Mouse (Mus musculus) limb, embryonic 15.5 days (tissue): ENCODE measurements around the gene Trib3. TPM values are rescaled to one million over a fixed set of nuclear protein-coding genes. Genes with fewer than 3 reads are reported as not detected.

Source experiments
- ATAC-seq: fragments of 200-750 bp; cut with Nextera tagmentation; 2 replicates; pipeline ENCODE4 v1.8.0; 2017; ENCODE audit warnings: low read depth, moderate TSS enrichment; ENCODE audit not compliant: insufficient number of reproducible peaks, low FRiP score, low TSS enrichment
- H3K27ac ChIP-seq: fragments of 300-500 bp; sonication (generic); 2 replicates; pipeline ENCODE4 v1.5.1; 2015; ENCODE audit warnings: moderate library complexity, mild to moderate bottlenecking, inconsistent platforms
- H3K27me3 ChIP-seq: fragments of 300-500 bp; sonication (generic); 2 replicates; pipeline ENCODE4 v1.6.1; 2015; ENCODE audit warnings: inconsistent platforms
- H3K36me3 ChIP-seq: fragments of 300-500 bp; sonication (generic); 2 replicates; pipeline ENCODE4 v1.6.1; 2015; ENCODE audit warnings: inconsistent platforms
- H3K4me1 ChIP-seq: fragments of 300-500 bp; sonication (generic); 2 replicates; pipeline ENCODE4 v1.6.1; 2015; ENCODE audit warnings: inconsistent platforms
- H3K4me2 ChIP-seq: fragments of 300-500 bp; sonication (generic); 2 replicates; pipeline ENCODE4 v1.6.1; 2015; ENCODE audit warnings: mild to moderate bottlenecking, inconsistent platforms
- H3K4me3 ChIP-seq: fragments of 300-500 bp; sonication (generic); 2 replicates; pipeline ENCODE4 v1.5.1; 2015; ENCODE audit warnings: mild to moderate bottlenecking, inconsistent platforms
- H3K9ac ChIP-seq: fragments of 300-500 bp; sonication (generic); 2 replicates; pipeline ENCODE4 v1.6.1; 2015; ENCODE audit warnings: inconsistent platforms
- H3K9me3 ChIP-seq: fragments of 300-500 bp; sonication (generic); 2 replicates; pipeline ENCODE4 v1.6.1; 2016; ENCODE audit warnings: inconsistent platforms
- WGBS: fragments of 180-500 bp; shearing (Covaris S2); methylation state at CpG from one replicate; pipeline ENCODE4 v1.1.7; 2015; 5-methylcytosine and 5-hydroxymethylcytosine counted together
- polyA plus RNA-seq: library from polyadenylated mRNA; unstranded; fragments of >200 nt; fragmentation: Nextera tagmentation; extraction: Ambion mirVana; gene quantifications from 2 replicates; pipeline ENCODE4 v1.2.1, GENCODE M21; 2015

Gene Trib3
- polyA plus RNA-seq, result 2.9 and 4.5 TPM in 2 replicates

- Histone ChIP-seq H3K9ac (peak within 1 kb of the TSS; percentile 51), H3K36me3 (no peaks in the 10 kb centered on the region), H3K27ac (peak within 1 kb of the TSS; percentile 51; the same call in 1 of the 2 replicates), H3K4me3 (peak within 1 kb of the TSS; percentile 54), H3K9me3 (no peaks in the 10 kb centered on the region), H3K4me1 (peaks cover 16% of the 10 kb centered on the region), H3K27me3 (no peaks in the 10 kb centered on the region), H3K4me2 (peak within 1 kb of the TSS; percentile 92)
- 0% methylated on average over 50 of the region's 52 CpGs for WGBS
- ATAC-seq, result peak; percentile 71
Observed at GRCm38 (mm10) chr2:152343329-152344213, at the start of gene Trib3. Trib3 (minus strand) TSS chr2:152344032.

GRCm38 (mm10) chr2:152393225-152394017 lies 49.6 kb upstream of the Trib3 start:
- Histone ChIP-seq H3K4me2 (no peak overlapping the region), H3K4me1 (peaks cover 26% of the 10 kb centered on the region), H3K36me3 (0 out of 2 replicates have a peak, but pooled peaks cover 2% of the 10 kb centered on the region), H3K9me3 (no peaks in the 10 kb centered on the region), H3K9ac (no peak overlapping the region), H3K4me3 (no peak overlapping the region), H3K27me3 (no peaks in the 10 kb centered on the region), H3K27ac (no peak overlapping the region)
- WGBS, result 45% methylated on average over 9 of the region's 9 CpGs
- no peak for ATAC-seq

GRCm38 (mm10) chr2:152392786-152393185 lies 49.0 kb upstream of the Trib3 start:
- Histone ChIP-seq H3K4me1 (peaks cover 23% of the 10 kb centered on the region), H3K4me2 (no peak overlapping the region), H3K36me3 (0 out of 2 replicates have a peak, but pooled peaks cover 2% of the 10 kb centered on the region), H3K4me3 (no peak overlapping the region), H3K9ac (no peak overlapping the region), H3K27ac (no peak overlapping the region), H3K9me3 (no peaks in the 10 kb centered on the region), H3K27me3 (no peaks in the 10 kb centered on the region)
- no peak for ATAC-seq
- WGBS, result 23% methylated on average over 3 of the region's 3 CpGs

GRCm38 (mm10) chr2:152384191-152384590 lies 40.4 kb upstream of the Trib3 start:
- H3K27ac ChIP-seq, result no peak overlapping the region
- WGBS, result 85% methylated on average over 4 of the region's 4 CpGs
- H3K27me3 ChIP-seq, result no peaks in the 10 kb centered on the region
- no peak overlapping the region for H3K9ac ChIP-seq
- no peaks in the 10 kb centered on the region for H3K9me3 ChIP-seq
- no peaks in the 10 kb centered on the region for H3K4me1 ChIP-seq
- no peak overlapping the region for H3K4me3 ChIP-seq
- no peak overlapping the region for H3K4me2 ChIP-seq
- no peaks in the 10 kb centered on the region for H3K36me3 ChIP-seq
- ATAC-seq, result no peak

- WGBS, result 1% methylated on average over 11 of the region's 16 CpGs
- Histone ChIP-seq H3K4me3 (peak within 1 kb of the TSS; percentile 16), H3K4me2 (peak within 1 kb of the TSS; percentile 32), H3K36me3 (no peaks in the 10 kb centered on the region), H3K9me3 (no peaks in the 10 kb centered on the region), H3K9ac (no peak within 1 kb of the TSS), H3K4me1 (peaks cover 14% of the 10 kb centered on the region), H3K27me3 (peaks cover 23% of the 10 kb centered on the region), H3K27ac (no peak within 1 kb of the TSS)
- ATAC-seq, result no peak
Observed at GRCm38 (mm10) chr2:152376345-152376741, 32.5 kb upstream of the Trib3 start, which contains the start of gene Nrsn2. Nrsn2 (minus strand) TSS chr2:152376638.

- Histone ChIP-seq H3K4me3 (0 out of 2 replicates have a peak overlapping the region, but pooled peaks have one; percentile 16), H3K9ac (no peak overlapping the region), H3K27ac (no peak overlapping the region), H3K4me2 (peak overlapping the region; percentile 32), H3K4me1 (peaks cover 14% of the 10 kb centered on the region), H3K9me3 (no peaks in the 10 kb centered on the region), H3K27me3 (peaks cover 23% of the 10 kb centered on the region), H3K36me3 (no peaks in the 10 kb centered on the region)
- 10% methylated on average over 21 of the region's 21 CpGs for WGBS
- no peak for ATAC-seq
Observed at GRCm38 (mm10) chr2:152375652-152376344, 32.0 kb upstream of the Trib3 start.

- 69% methylated on average over 9 of the region's 9 CpGs for WGBS
- H3K27me3 ChIP-seq, result peaks cover 27% of the 10 kb centered on the region
- no peak for ATAC-seq
- H3K4me1 ChIP-seq, result peaks cover 15% of the 10 kb centered on the region
- H3K27ac ChIP-seq, result no peak overlapping the region
- H3K9me3 ChIP-seq, result no peaks in the 10 kb centered on the region
- H3K36me3 ChIP-seq, result no peaks in the 10 kb centered on the region
- no peak overlapping the region for H3K4me2 ChIP-seq
- no peak overlapping the region for H3K4me3 ChIP-seq
- no peak overlapping the region for H3K9ac ChIP-seq
Observed at GRCm38 (mm10) chr2:152373547-152373946, 29.7 kb upstream of the Trib3 start.

GRCm38 (mm10) chr2:152372661-152373060 lies 28.8 kb upstream of the Trib3 start:
- 56% methylated on average over 4 of the region's 4 CpGs for WGBS
- peaks cover 27% of the 10 kb centered on the region for H3K27me3 ChIP-seq
- no peak overlapping the region for H3K27ac ChIP-seq
- no peak overlapping the region for H3K4me2 ChIP-seq
- no peak overlapping the region for H3K4me3 ChIP-seq
- H3K9me3 ChIP-seq, result no peaks in the 10 kb centered on the region
- H3K4me1 ChIP-seq, result peaks cover 16% of the 10 kb centered on the region
- ATAC-seq, result no peak
- H3K36me3 ChIP-seq, result no peaks in the 10 kb centered on the region
- H3K9ac ChIP-seq, result no peak overlapping the region

GRCm38 (mm10) chr2:152372104-152372503 lies 28.3 kb upstream of the Trib3 start:
- H3K9ac ChIP-seq, result no peak overlapping the region

GRCm38 (mm10) chr2:152368532-152369140 lies 24.8 kb upstream of the Trib3 start:
- Histone ChIP-seq H3K9me3 (no peaks in the 10 kb centered on the region), H3K9ac (no peak overlapping the region), H3K36me3 (no peaks in the 10 kb centered on the region), H3K4me2 (0 out of 2 replicates have a peak overlapping the region, but pooled peaks have one; percentile 25), H3K27me3 (0 out of 2 replicates have a peak, but pooled peaks cover 4% of the 10 kb centered on the region), H3K27ac (no peak overlapping the region), H3K4me1 (peaks cover 6% of the 10 kb centered on the region; the same call in 1 of the 2 replicates), H3K4me3 (no peak overlapping the region)
- WGBS, result 31% methylated on average over 14 of the region's 14 CpGs
- no peak for ATAC-seq

More at GRCm38 (mm10) chr2:152372104-152372503, 28.3 kb upstream of the Trib3 start:
- H3K9me3 ChIP-seq, result no peaks in the 10 kb centered on the region
- no peak overlapping the region for H3K4me2 ChIP-seq
- no peak for ATAC-seq
- peaks cover 16% of the 10 kb centered on the region for H3K4me1 ChIP-seq
- peaks cover 26% of the 10 kb centered on the region for H3K27me3 ChIP-seq
- no peak overlapping the region for H3K27ac ChIP-seq
- H3K4me3 ChIP-seq, result no peak overlapping the region
- WGBS, result 80% methylated on average over 7 of the region's 7 CpGs
- no peaks in the 10 kb centered on the region for H3K36me3 ChIP-seq

- WGBS, result 68% methylated on average over 5 of the region's 5 CpGs
- Histone ChIP-seq H3K27me3 (0 out of 2 replicates have a peak, but pooled peaks cover 4% of the 10 kb centered on the region), H3K9ac (no peak overlapping the region), H3K4me3 (no peak overlapping the region), H3K27ac (no peak overlapping the region), H3K9me3 (no peaks in the 10 kb centered on the region), H3K36me3 (no peaks in the 10 kb centered on the region), H3K4me2 (no peak overlapping the region), H3K4me1 (peaks cover 9% of the 10 kb centered on the region; the same call in 1 of the 2 replicates)
- ATAC-seq, result no peak
Observed at GRCm38 (mm10) chr2:152367917-152368316, 24.1 kb upstream of the Trib3 start.
